Mouse (Mus musculus): Measurements from ENCODE around the gene Asz1.

Asz1 gene

DNA sequence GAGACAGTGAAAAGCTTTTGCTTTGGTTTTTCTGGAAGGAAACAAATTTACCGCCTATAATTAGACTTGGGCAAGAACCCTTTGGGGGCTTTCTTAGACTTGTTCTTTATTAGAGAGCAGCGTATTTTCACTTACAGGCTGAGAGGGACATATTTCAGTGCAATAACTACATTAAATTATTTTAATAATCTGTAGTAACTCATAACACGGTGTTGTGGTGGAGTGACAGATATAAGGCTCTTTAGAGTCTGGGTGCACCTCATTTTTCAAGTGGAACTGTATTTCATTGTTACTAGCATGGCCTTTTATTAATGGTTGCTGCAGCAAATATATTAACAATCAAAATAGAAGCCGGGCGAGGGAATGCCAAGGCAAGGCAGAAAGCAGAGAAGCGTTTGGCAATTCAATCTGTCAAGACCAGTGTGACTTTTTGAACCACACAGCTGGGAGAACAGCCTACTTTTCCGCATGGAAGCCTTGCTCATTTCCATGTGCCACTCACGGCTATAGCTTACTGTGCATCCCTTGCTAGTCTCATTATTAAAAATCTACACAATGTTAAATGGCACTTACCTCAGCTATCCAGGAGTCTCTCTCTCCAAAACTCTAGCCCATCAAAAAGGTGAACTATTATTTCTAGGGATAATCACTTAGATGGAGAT is 84.6 kb downstream of the Asz1 start:
- POLR2A ChIA-PET: no interaction called here
- CTCF ChIA-PET: no interaction called here

DNA sequence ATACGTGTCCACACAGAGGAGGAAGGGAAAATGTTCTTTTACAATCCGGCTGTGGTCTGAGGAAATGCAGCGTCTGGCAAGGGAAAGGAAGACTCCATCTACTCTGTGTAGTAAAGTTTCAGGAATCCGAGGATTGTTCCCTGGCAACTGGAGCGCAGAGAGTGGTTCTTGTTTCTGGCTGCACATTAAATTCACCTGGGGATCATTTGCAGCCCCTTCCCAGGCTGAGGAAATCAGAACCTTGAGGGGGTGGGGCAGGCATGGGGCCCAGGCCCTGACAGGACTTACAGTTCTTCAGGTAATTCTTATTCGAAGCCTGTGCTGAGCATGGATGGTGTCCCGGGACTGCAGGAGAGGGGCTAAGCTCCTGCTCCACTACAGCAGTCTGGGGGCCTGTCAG is 95.5 kb downstream of the Asz1 start:
- CTCF ChIA-PET: no interaction called here
- POLR2A ChIA-PET: no interaction called here

DNA sequence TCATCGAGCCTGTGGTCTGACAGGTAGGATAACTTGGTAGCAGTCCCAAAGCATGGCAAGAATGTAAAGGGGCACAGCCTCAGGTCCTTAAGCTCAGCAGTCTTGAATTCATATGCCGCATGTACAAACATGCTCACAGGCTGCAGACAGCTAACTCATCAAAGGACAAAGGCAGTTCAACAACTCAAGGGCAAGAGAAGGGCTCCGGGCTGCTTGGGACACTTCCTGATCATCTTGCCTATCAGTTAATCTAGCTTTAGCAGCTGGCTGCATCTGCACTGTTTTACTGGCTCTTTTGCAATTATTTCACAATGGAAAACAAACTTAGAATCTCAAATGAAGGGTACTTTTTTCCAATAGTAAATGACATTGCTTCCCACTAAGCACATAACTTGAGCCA is 101.5 kb downstream of the Asz1 start:
- POLR2A ChIA-PET: no interaction called here

DNA sequence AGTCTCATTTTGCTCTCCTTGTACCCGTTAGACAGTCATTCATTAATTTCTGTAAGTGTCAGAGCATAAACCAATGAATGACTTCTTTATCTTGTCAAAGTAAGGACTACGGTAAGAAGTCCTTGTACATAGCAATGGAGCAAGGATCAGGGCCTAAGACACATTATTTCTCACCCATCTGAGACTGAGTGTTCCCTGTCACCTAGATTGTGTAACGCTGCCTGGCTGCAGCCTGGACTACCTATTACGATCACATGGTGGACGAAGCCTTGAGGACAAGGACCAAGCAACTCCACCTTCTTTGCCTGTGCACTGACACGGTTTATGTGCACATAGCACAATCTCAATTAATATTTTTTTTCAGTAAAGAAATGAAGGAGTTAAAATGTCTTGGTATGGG is 106.8 kb downstream of the Asz1 start:
- ChIA-PET CTCF (no interaction called here), POLR2A (no interaction called here)

More for the DNA sequence above, 101.5 kb downstream of the Asz1 start:
- CTCF ChIA-PET: no interaction called here

Data from embryonic stem cell, embryonic (primary cell).